Mouse (Mus musculus) C2C12 (cell line): ENCODE data around the gene Pard3.

ENCODE experiments used
- CTCF ChIP-seq: IDR thresholded peaks from one replicate; pipeline ENCODE4 v1.5.1; 2011; ENCODE audit not compliant: control insufficient read depth, insufficient read depth, insufficient read length
- MYOD1 ChIP-seq: IDR thresholded peaks from one replicate; pipeline ENCODE4 v1.6.1; 2011; ENCODE audit warnings: low read depth; ENCODE audit not compliant: control insufficient read depth, insufficient read length
- USF1 ChIP-seq: IDR thresholded peaks from one replicate; pipeline ENCODE4 v1.6.1; 2011; ENCODE audit warnings: low read depth, mild to moderate bottlenecking, control low read depth, moderate library complexity

GRCm38 (mm10) chr8:127151706-127152105 is 88.0 kb downstream of the Pard3 start:
- TF ChIP-seq CTCF (no peak), USF1 (no peak), MYOD1 (no peak)
